Mouse (Mus musculus) liver, embryonic 14.5 days (tissue): ENCODE results near the gene Atp5d. TPM values are rescaled to one million over a fixed set of nuclear protein-coding genes. Genes with fewer than 3 reads are reported as not detected.
A peak's percentile ranks its signal among the peaks of the same experiment; 100 is the strongest.

Experiments
- ATAC-seq: fragments of 200-750 bp; cut with Nextera tagmentation; 2 replicates; pipeline ENCODE4 v1.8.0; 2017; ENCODE audit warnings: moderate number of reproducible peaks, mild to moderate bottlenecking, moderate library complexity; ENCODE audit not compliant: insufficient read depth
- DNase-seq, 3 experiments: peaks; one replicate each; pipeline ENCODE4 v3.0.0-alpha.2; 2012 to 2013; ENCODE audit warnings: low read depth in 3 of 3, low spot score in 3 of 3
- H3K27ac ChIP-seq: fragments of 300-500 bp; sonication (generic); 2 replicates; pipeline ENCODE4 v1.5.1; 2014; ENCODE audit warnings: moderate library complexity, mild to moderate bottlenecking, control low read depth, inconsistent platforms
- H3K27me3 ChIP-seq: fragments of 300-500 bp; sonication (generic); 2 replicates; pipeline ENCODE4 v1.6.1; 2014; ENCODE audit warnings: mild to moderate bottlenecking, low read length, moderate library complexity; ENCODE audit not compliant: control insufficient read depth, insufficient read depth
- H3K36me3 ChIP-seq: fragments of 300-500 bp; sonication (generic); replicated peaks from 2 replicates; pipeline ENCODE4 v1.6.1; 2014; ENCODE audit warnings: low read depth; ENCODE audit not compliant: control insufficient read depth, insufficient read depth
- H3K4me1 ChIP-seq, 2 experiments: fragments of 200-500 bp in 1 of 2; fragments of 300-500 bp in 1 of 2; sonication (generic) in 1 of 2; replicated peaks; 2 replicates each; pipeline ENCODE4 v1.6.1; 2012 to 2014; ENCODE audit warnings: antibody characterized with exemption in 1 of 2, inconsistent platforms in 1 of 2, low read length in 1 of 2; ENCODE audit not compliant: control insufficient read depth in 2 of 2, insufficient read depth in 2 of 2
- H3K4me2 ChIP-seq: fragments of 300-500 bp; sonication (generic); 2 replicates; pipeline ENCODE4 v1.6.1; 2014; ENCODE audit warnings: low read depth, mild to moderate bottlenecking, control low read depth, moderate library complexity
- H3K4me3 ChIP-seq, 2 experiments: fragments of 200-500 bp in 1 of 2; fragments of 300-500 bp in 1 of 2; sonication (generic) in 1 of 2; 2 replicates each; pipeline ENCODE4 v1.5.1; 2012 to 2014; ENCODE audit warnings: low read depth in 2 of 2, low read length in 2 of 2, mild to moderate bottlenecking in 2 of 2, control low read depth in 1 of 2, inconsistent platforms in 1 of 2, moderate library complexity in 1 of 2; ENCODE audit not compliant: insufficient read depth in 1 of 2
- H3K9ac ChIP-seq: fragments of 300-500 bp; sonication (generic); replicated peaks from 2 replicates; pipeline ENCODE4 v1.6.1; 2014; ENCODE audit warnings: mild to moderate bottlenecking, control low read depth, moderate library complexity
- H3K9me3 ChIP-seq: fragments of 300-500 bp; sonication (generic); 2 replicates; pipeline ENCODE4 v1.6.1; 2016; ENCODE audit warnings: low read length, mixed read lengths; ENCODE audit not compliant: control insufficient read depth
- CTCF ChIP-seq: IDR thresholded peaks from 2 replicates; pipeline ENCODE4 v1.5.1; 2016; ENCODE audit warnings: antibody characterized with exemption, low read depth, control low read depth
- EP300 ChIP-seq: IDR thresholded peaks from 2 replicates; pipeline ENCODE4 v1.6.1; 2016; ENCODE audit warnings: antibody characterized with exemption, low read depth
- WGBS: fragments of 180-500 bp; shearing (Covaris S2); extraction: QIAGEN DNeasy Blood & Tissue Kit; methylation state at CpG from one replicate; pipeline ENCODE4 v1.1.7; 2014; ENCODE audit not compliant: insufficient replicate concordance; 5-methylcytosine and 5-hydroxymethylcytosine counted together
- polyA plus RNA-seq, 2 experiments: library from polyadenylated mRNA; depleted of rRNA in 1 of 2; stranded (reverse) in 1 of 2; unstranded in 1 of 2; fragments of >200 nt; fragmentation: Nextera tagmentation in 1 of 2; extraction: Ambion mirVana in 1 of 2; gene quantifications; 2 replicates each; pipeline versions ENCODE4 v1.2.1 to v1.2.3; 2012 to 2014

The Atp5d gene
- polyA plus RNA-seq, 2 experiments, result 211 to 249 TPM

DNA sequence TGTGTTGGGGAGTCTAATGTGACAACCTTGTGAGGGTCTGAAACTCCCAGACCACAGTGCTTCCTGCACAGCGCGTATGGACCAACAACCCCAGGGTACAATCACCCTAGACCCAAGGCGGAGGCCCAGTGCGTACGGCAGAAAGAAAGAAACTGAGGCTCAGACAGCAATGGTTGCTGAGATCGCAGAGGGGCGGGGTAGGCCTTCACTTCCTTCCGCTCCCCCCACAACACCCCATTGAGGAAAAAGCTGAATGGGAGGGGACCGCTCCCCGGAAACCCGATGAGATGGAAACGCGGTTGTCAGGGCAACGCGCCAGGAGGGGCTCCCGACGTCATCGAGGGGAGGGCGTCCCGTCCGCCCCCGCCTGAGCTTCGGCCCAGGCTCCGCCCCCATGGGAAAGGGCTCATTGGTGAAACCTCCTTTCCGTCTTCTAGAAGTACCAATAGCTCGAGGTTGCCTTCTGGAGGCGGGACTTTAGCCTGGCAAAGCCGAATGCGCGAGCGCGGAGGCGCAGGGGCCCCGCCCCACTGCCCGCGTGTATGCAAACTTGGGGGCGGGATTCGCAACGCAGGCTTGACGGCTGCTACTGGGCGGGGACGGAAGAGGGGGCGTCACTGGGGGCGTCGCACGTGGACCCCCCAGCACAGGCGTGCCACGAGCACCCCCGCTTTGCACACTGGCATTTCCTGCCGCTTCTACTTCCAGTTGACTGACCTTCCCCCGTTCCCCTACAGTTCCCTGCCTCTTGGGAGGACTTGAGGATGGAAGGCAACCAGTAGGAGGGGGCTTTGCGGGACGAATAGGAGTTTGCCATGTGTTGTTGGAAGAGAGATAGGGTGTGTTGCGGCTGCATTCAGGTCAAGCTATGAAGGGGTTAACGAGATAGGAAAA lies 21.4 kb downstream of the Atp5d start:
- Histone ChIP-seq H3K4me2 (peak overlapping the region; percentile 75), H3K36me3 (peaks cover 28% of the 10 kb centered on the region), H3K4me3 (peak overlapping the region; percentile 60), H3K9me3 (no peaks in the 10 kb centered on the region), H3K4me1 (peaks cover 39 to 41% of the 10 kb centered on the region in 2 experiments), H3K27ac (peak overlapping the region; percentile 69), H3K27me3 (no peaks in the 10 kb centered on the region), H3K9ac (peak overlapping the region; percentile 62)
- peak; percentile 96 to 97 (median 97) for DNase-seq
- under 1% methylated on average over 55 of the region's 55 CpGs for WGBS
- peak; percentile 83 for ATAC-seq
- TF ChIP-seq CTCF (peak; percentile 18; the same call in 1 of the 2 replicates), EP300 (0 out of 2 replicates have a peak, but pooled peaks have one; percentile 13)

DNA sequence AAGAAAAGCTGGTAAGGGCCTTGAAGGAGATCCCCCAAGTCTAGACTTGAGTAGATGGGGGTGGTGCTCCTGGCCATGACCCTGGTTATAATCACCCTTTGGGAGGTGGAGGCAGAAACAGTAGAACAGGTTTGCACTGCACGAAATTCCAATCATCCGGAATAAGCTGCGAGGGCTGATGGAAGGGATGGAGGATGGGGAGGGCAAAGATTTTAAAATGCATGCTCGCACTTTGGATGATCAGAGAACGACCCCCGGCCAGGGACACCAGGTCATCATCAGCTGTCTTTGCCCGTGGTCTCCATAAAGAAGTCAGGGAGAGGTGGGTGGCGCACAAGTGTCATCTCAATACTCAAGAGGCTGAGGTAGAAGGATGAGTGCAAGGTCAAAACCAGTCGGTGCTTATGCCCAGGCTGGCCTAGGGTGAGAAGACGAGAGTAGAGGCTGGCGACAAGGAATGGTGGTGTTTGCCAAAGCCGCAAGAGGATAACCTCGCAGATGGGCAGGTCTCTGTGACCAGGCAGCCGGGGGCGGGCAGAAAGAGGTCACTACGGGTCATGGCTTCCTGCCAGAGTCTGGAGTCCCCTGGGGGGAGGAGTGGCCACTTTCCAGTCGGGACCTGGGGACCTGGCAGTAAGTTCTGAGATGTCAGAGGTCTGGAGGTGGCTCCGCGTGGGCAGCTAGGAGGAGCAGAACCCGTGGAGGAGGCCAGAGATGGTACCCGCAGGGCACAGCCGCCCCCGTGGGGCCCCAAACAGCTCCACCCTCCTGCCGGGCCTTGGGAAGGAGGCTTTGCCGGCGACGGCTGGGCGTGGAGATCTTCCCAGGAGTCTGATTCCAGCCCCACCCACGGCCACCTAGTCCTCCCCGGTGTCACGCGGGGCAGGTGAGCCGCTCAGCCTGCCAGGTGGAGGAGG lies 22.3 kb downstream of the Atp5d start:
- Histone ChIP-seq H3K36me3 (peaks cover 19% of the 10 kb centered on the region), H3K4me1 (peaks cover 45 to 47% of the 10 kb centered on the region in 2 experiments), H3K27ac (peak overlapping the region; percentile 63), H3K9me3 (no peaks in the 10 kb centered on the region), H3K9ac (peak overlapping the region; percentile 62), H3K27me3 (no peaks in the 10 kb centered on the region), H3K4me3 (peak overlapping the region; percentile 51 to 60), H3K4me2 (peak overlapping the region; percentile 75)
- ATAC-seq (peak; percentile 27; the same call in 1 of the 2 replicates), DNase-seq (peak in 1 of 3 experiments; percentile 73)
- TF ChIP-seq EP300, result no peak
- peak; percentile 31 for TF ChIP-seq CTCF
- WGBS, result 1% methylated on average over 33 of the region's 33 CpGs

DNA sequence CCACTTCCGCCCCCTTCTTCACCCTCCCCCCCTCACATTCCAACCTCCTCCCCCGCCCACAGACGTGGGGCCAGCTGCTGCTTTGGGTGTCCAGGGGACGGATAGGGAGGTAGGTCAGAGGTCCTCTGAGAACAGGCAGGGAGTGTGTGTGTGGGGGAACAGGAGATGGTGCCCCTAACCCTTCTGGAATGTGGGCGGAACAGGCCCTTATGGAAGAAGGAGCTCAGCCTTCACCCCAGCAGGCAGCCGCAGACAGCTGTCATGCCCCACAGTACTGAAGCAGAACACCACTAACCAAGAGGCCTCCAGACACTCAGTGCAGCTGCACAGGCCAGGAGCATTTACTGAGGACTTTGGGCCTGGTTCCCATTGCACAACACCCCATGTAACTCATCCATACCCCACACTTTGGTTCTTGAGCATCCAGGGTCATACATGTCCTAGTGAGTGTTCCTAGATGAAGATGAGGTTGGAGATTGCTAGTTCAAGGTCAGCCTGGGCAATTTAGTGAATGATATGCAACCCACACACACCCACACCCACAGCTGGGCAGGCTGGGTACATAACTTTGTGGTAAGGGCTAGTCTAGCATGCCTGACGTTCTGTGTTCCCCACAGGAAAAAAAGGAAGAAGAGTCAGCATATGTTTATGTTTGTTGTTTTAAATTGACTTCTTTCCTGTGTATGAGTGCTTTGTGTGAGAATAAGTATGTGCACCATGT lies 23.2 kb downstream of the Atp5d start:
- Histone ChIP-seq H3K36me3 (peaks cover 9% of the 10 kb centered on the region), H3K4me2 (peak overlapping the region; percentile 75), H3K27me3 (no peaks in the 10 kb centered on the region), H3K27ac (peak overlapping the region; percentile 63), H3K9me3 (no peaks in the 10 kb centered on the region), H3K4me3 (peak overlapping the region in 1 of 2 experiments; percentile 60; a peak in 2 of 4 replicates), H3K9ac (peak overlapping the region; percentile 62), H3K4me1 (peaks cover 47 to 51% of the 10 kb centered on the region in 2 experiments)
- TF ChIP-seq CTCF (no peak), EP300 (no peak)
- ATAC-seq (no peak), DNase-seq (no peak)
- WGBS, result 35% methylated on average over 7 of the region's 7 CpGs

DNA sequence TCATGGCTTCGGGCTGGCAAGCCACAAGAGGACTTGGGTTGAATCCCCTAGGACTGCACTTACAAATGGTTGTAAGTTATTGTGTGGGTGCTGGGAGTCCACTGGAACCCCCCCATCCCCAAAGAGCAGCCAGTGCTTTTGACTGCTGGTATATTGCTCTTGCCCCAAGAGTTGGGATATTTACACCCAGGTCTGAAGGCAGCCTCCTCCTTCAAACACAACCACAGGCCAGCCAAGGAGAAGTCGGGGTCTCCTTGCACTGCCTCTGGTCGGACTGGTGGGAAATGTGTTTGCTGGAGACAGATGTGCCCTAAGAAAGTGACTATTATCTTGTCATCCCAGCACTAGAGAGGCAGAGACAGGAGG lies 23.8 kb downstream of the Atp5d start:
- Histone ChIP-seq H3K9me3 (no peaks in the 10 kb centered on the region), H3K36me3 (peaks cover 3% of the 10 kb centered on the region), H3K27me3 (no peaks in the 10 kb centered on the region), H3K27ac (peak overlapping the region; percentile 3; the same call in 1 of the 2 replicates), H3K4me2 (no peak overlapping the region; the same call in 1 of the 2 replicates), H3K4me3 (no peak overlapping the region), H3K9ac (no peak overlapping the region), H3K4me1 (peaks cover 53 to 56% of the 10 kb centered on the region in 2 experiments)
- WGBS, result 68% methylated on average over 3 of the region's 3 CpGs
- DNase-seq, result no peak
- no peak for TF ChIP-seq CTCF
- TF ChIP-seq EP300, result no peak
- ATAC-seq, result no peak
